Mouse (Mus musculus) embryonic facial prominence, embryonic 11.5 days (tissue): ENCODE results near the gene Ddx51. TPM values are rescaled to one million over a fixed set of nuclear protein-coding genes. Genes with fewer than 3 reads are reported as not detected.

Experiments
- ATAC-seq: fragments of 200-750 bp; cut with Nextera tagmentation; replicated peaks from 2 replicates; pipeline ENCODE4 v1.8.0; 2017; ENCODE audit warnings: low read depth; ENCODE audit not compliant: insufficient number of reproducible peaks, low FRiP score, low TSS enrichment
- DNase-seq: peaks from one replicate; pipeline ENCODE4 v3.0.0-alpha.2; 2015; ENCODE audit warnings: low spot score
- H3K27ac ChIP-seq: fragments of 300-500 bp; sonication (generic); replicated peaks from 2 replicates; pipeline ENCODE4 v1.5.1; 2014; ENCODE audit warnings: mild to moderate bottlenecking, low read depth, low read length, control low read depth
- H3K27me3 ChIP-seq: fragments of 300-500 bp; sonication (generic); 2 replicates; pipeline ENCODE4 v1.6.1; 2014; ENCODE audit warnings: mild to moderate bottlenecking, low read length, moderate library complexity, mixed read lengths; ENCODE audit not compliant: control insufficient read depth, insufficient read depth
- H3K36me3 ChIP-seq: fragments of 300-500 bp; sonication (generic); replicated peaks from 2 replicates; pipeline ENCODE4 v1.6.1; 2014; ENCODE audit warnings: low read depth, mild to moderate bottlenecking, low read length, moderate library complexity, mixed read lengths; ENCODE audit not compliant: control insufficient read depth, insufficient read depth
- H3K4me1 ChIP-seq: fragments of 300-500 bp; sonication (generic); 2 replicates; pipeline ENCODE4 v1.6.1; 2014; ENCODE audit warnings: low read length, mixed read lengths; ENCODE audit not compliant: control insufficient read depth, insufficient read depth
- H3K4me2 ChIP-seq: fragments of 300-500 bp; sonication (generic); 2 replicates; pipeline ENCODE4 v1.6.1; 2014; ENCODE audit warnings: low read depth, mild to moderate bottlenecking, control low read depth, low read length, moderate library complexity
- H3K4me3 ChIP-seq: fragments of 300-500 bp; sonication (generic); 2 replicates; pipeline ENCODE4 v1.5.1; 2014; ENCODE audit warnings: low read depth, low read length, control low read depth
- H3K9ac ChIP-seq: fragments of 300-500 bp; sonication (generic); replicated peaks from 2 replicates; pipeline ENCODE4 v1.6.1; 2014; ENCODE audit warnings: mild to moderate bottlenecking, control low read depth, low read length
- H3K9me3 ChIP-seq: fragments of 300-500 bp; sonication (generic); replicated peaks from 2 replicates; pipeline ENCODE4 v1.6.1; 2016; ENCODE audit warnings: mild to moderate bottlenecking, low read length, inconsistent platforms, mixed read lengths; ENCODE audit not compliant: control insufficient read depth
- WGBS: fragments of 180-500 bp; shearing (Covaris S2); extraction: QIAGEN DNeasy Blood & Tissue Kit; methylation state at CpG from one replicate; pipeline ENCODE4 v1.1.7; 2014; 5-methylcytosine and 5-hydroxymethylcytosine counted together
- polyA plus RNA-seq: library from polyadenylated mRNA; unstranded; fragments of >200 nt; fragmentation: Nextera tagmentation; extraction: Ambion mirVana; gene quantifications from 2 replicates; pipeline ENCODE4 v1.2.1, GENCODE M21; 2014

The Ddx51 gene
- polyA plus RNA-seq, 1 experiment from 2014 or later: 39.7 TPM

DNA sequence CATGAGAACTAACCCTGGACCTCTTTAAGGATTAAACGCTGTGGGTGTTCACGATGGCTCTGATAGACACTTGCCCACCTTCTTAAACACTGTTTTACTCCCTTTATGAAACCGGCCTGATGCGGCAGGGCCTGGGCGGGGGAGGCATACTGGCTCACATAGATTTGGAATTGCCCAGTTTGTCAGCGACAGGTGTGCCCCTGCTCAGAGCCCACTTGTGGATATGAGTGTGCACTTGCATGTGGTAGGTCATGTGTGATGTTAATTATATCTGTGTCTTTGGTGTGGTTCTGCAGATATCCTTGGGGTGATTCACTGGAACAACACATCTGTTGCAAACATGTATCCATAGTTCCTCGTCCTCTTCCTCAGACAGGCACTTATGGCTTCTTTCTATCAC, 42.8 kb upstream of the Ddx51 start:
- H3K27ac ChIP-seq: no peak overlapping the region
- no peaks in the 10 kb centered on the region for H3K9me3 ChIP-seq
- DNase-seq (no peak), ATAC-seq (no peak)
- H3K4me2 ChIP-seq: no peak overlapping the region
- H3K4me3 ChIP-seq: no peak overlapping the region
- H3K4me1 ChIP-seq: no peaks in the 10 kb centered on the region; the same call in 1 of the 2 replicates
- no peaks in the 10 kb centered on the region for H3K36me3 ChIP-seq
- no peak overlapping the region for H3K9ac ChIP-seq
- no peaks in the 10 kb centered on the region for H3K27me3 ChIP-seq
- WGBS: 80% methylated on average over 7 of the region's 7 CpGs

GRCm38 (mm10) chr5:110611435-110612158, 41.7 kb upstream of the Ddx51 start:
- DNase-seq (peak; percentile 76), ATAC-seq (peak; percentile 49)
- H3K36me3 ChIP-seq: no peaks in the 10 kb centered on the region
- no peaks in the 10 kb centered on the region for H3K9me3 ChIP-seq
- no peaks in the 10 kb centered on the region; the same call in 1 of the 2 replicates for H3K4me1 ChIP-seq
- H3K27me3 ChIP-seq: no peaks in the 10 kb centered on the region
- WGBS: 56% methylated on average over 5 of the region's 5 CpGs
- H3K27ac ChIP-seq: no peak overlapping the region
- H3K9ac ChIP-seq: no peak overlapping the region
- H3K4me2 ChIP-seq: no peak overlapping the region
- no peak overlapping the region for H3K4me3 ChIP-seq

GRCm38 (mm10) chr5:110619226-110619625, 34.0 kb upstream of the Ddx51 start:
- no peaks in the 10 kb centered on the region for H3K36me3 ChIP-seq
- ATAC-seq: no peak
- H3K4me2 ChIP-seq: no peak overlapping the region
- H3K4me1 ChIP-seq: no peaks in the 10 kb centered on the region
- H3K27me3 ChIP-seq: no peaks in the 10 kb centered on the region
- WGBS: 88% methylated on average over 6 of the region's 6 CpGs
- DNase-seq: no peak
- no peak overlapping the region for H3K9ac ChIP-seq
- no peaks in the 10 kb centered on the region for H3K9me3 ChIP-seq
- H3K4me3 ChIP-seq: no peak overlapping the region
- no peak overlapping the region for H3K27ac ChIP-seq

DNA sequence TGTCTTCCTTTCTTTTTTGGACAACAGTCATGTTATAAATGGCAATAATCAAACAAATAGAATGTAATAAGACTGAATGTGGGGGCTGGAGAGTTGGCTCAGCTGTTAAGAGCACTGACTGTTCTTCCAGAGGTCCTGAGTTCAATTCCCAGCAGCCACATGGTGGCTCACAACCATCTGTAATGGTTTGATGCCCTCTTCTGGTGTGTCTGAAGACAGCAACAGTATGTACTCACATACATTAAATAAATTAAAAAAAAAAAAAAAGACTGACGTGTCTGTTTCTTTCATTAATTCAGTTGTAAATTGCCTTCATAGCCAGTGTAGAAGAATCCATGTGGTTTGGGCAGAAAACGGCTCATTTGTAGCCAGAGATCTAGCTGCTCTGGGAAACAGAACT, 28.9 kb upstream of the Ddx51 start:
- Histone ChIP-seq H3K27me3 (no peaks in the 10 kb centered on the region), H3K9ac (no peak overlapping the region), H3K27ac (no peak overlapping the region), H3K4me1 (no peaks in the 10 kb centered on the region), H3K4me2 (no peak overlapping the region), H3K9me3 (no peaks in the 10 kb centered on the region), H3K4me3 (no peak overlapping the region), H3K36me3 (no peaks in the 10 kb centered on the region)
- no peak for ATAC-seq
- DNase-seq: no peak
- 80% methylated on average over 2 of the region's 2 CpGs for WGBS

GRCm38 (mm10) chr5:110627351-110627750, 25.9 kb upstream of the Ddx51 start:
- WGBS: 78% methylated on average over 10 of the region's 10 CpGs

GRCm38 (mm10) chr5:110628156-110628555, 25.1 kb upstream of the Ddx51 start:
- Histone ChIP-seq H3K9me3 (no peaks in the 10 kb centered on the region), H3K27me3 (no peaks in the 10 kb centered on the region), H3K9ac (0 out of 2 replicates have a peak overlapping the region, but pooled peaks have one; percentile 6), H3K4me1 (no peaks in the 10 kb centered on the region), H3K4me3 (no peak overlapping the region), H3K36me3 (no peaks in the 10 kb centered on the region), H3K27ac (no peak overlapping the region), H3K4me2 (no peak overlapping the region)
- WGBS: 26% methylated on average over 19 of the region's 19 CpGs
- DNase-seq: no peak
- no peak for ATAC-seq

More at GRCm38 (mm10) chr5:110627351-110627750, 25.9 kb upstream of the Ddx51 start:
- Histone ChIP-seq H3K9ac (no peak overlapping the region), H3K27ac (no peak overlapping the region), H3K27me3 (no peaks in the 10 kb centered on the region), H3K4me1 (no peaks in the 10 kb centered on the region), H3K36me3 (no peaks in the 10 kb centered on the region), H3K9me3 (no peaks in the 10 kb centered on the region), H3K4me3 (no peak overlapping the region), H3K4me2 (no peak overlapping the region)
- DNase-seq: no peak
- ATAC-seq: no peak

DNA sequence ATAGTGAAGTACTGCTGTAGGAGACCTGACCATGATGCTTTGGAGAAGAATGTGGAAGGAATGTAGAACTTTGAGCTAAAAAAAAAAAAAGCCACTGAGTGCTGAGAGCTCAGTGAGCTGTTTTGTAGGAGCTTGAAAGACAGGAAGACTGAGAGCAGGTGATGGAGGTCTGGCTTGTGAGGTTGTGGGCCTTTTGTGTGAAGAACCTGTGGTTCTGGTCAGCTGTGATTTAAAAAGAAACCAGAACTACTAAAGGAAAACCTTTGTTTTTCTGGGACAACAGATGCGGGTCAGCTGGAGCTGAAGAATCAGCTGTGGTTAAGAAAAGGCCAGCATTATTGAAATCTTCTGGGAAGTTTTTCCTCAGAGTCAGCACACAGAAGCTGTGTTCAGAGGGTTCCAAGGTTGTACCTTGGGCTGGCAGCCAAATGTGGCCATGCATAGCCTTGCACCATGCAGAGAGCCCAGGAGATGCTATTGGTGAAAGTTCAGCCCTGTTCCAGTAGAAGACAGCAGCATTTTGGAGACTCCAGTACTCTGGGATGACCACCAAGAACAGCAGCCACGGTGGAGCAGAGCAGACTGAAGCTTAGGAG, 23.6 kb upstream of the Ddx51 start:
- Histone ChIP-seq H3K9me3 (no peaks in the 10 kb centered on the region), H3K9ac (no peak overlapping the region), H3K27me3 (no peaks in the 10 kb centered on the region), H3K27ac (no peak overlapping the region), H3K36me3 (no peaks in the 10 kb centered on the region), H3K4me2 (no peak overlapping the region), H3K4me1 (no peaks in the 10 kb centered on the region), H3K4me3 (no peak overlapping the region)
- ATAC-seq (no peak), DNase-seq (no peak)
- WGBS: 82% methylated on average over 2 of the region's 2 CpGs

- Histone ChIP-seq H3K4me1 (no peaks in the 10 kb centered on the region), H3K9me3 (no peaks in the 10 kb centered on the region), H3K36me3 (no peaks in the 10 kb centered on the region), H3K27me3 (no peaks in the 10 kb centered on the region), H3K27ac (no peak overlapping the region), H3K4me3 (no peak overlapping the region), H3K4me2 (no peak overlapping the region), H3K9ac (no peak overlapping the region)
- WGBS: 41% methylated on average over 6 of the region's 6 CpGs
- DNase-seq (peak; percentile 65), ATAC-seq (no peak)
Observed at GRCm38 (mm10) chr5:110635951-110636707, 17.1 kb upstream of the Ddx51 start.
